In genomic region chr15:100732580-100732979, GRCm38 (mm10) we compare ENCODE assay signal across 11 mouse cellular contexts. TPM values are rescaled to one million over a fixed set of nuclear protein-coding genes. Genes with fewer than 3 reads are reported as not detected.
A peak's percentile ranks its signal among the peaks of the same experiment; 100 is the strongest.
DNase-seq lines count a peak whose midpoint lies in the region; ATAC-seq and TF ChIP-seq lines count a peak whose summit lies in the region.
"Had no signal": no experiment of that assay in that cellular context is flagged by ENCODE, and none has a peak within 500 bp of the region (broad histone marks: within the 10 kb centered on the region; RNA-seq: fewer than 3 reads in every experiment).

No protein-coding gene starts in this region.

- peaks cover 40% of the 10 kb centered on the region for H3K27me3 ChIP-seq in lung, embryonic 16.5 days (ENCODE audit: control insufficient read depth, insufficient read depth, low read depth, low read length)

- no peak for TF ChIP-seq CTCF in layer of hippocampus, adult 2 months (conservative IDR thresholded peaks at IDR 0.05)

- no peaks in the 10 kb centered on the region for H3K9me3 ChIP-seq in lung, embryonic 16.5 days (ENCODE audit: control insufficient read depth, low read length)
- H3K9me3 ChIP-seq: embryonic facial prominence, embryonic 12.5 days; midbrain, embryonic 12.5 days had no signal

- no peak overlapping the region for H3K4me2 ChIP-seq in lung, embryonic 16.5 days (ENCODE audit: low read depth, low read length)
- H3K4me2 ChIP-seq: embryonic facial prominence, embryonic 12.5 days; midbrain, embryonic 12.5 days had no signal

- WGBS in lung, embryonic 16.5 days: 16% methylated on average over 5 of the region's 5 CpGs

- no peak overlapping the region for H3K4me3 ChIP-seq in lung, embryonic 16.5 days (ENCODE audit: low read length)
- no peak overlapping the region for H3K4me3 ChIP-seq in layer of hippocampus, adult 2 months
- H3K4me3 ChIP-seq: embryonic facial prominence, embryonic 12.5 days; left cerebral cortex, adult 2 months; midbrain, embryonic 12.5 days had no signal

- no peak for DNase-seq in lung, postnatal 10 days
- peak; percentile 66 for DNase-seq in brain, adult 2 months (ENCODE audit: low read depth, low spot score)
- DNase-seq in lung, postnatal 25 days (ENCODE audit: low spot score): peak; percentile 56
- DNase-seq in thymus, postnatal 0 days (ENCODE audit: low spot score): peak; percentile 77
- no peak for DNase-seq in cerebellum, postnatal 14 days
- no peak for DNase-seq in layer of hippocampus, adult 2 months (ENCODE audit: low spot score in 2 of 2)
- no peak for DNase-seq in right cerebral cortex, postnatal 14 days

- no peak overlapping the region for H3K9ac ChIP-seq in lung, embryonic 16.5 days (ENCODE audit: low read length)
- H3K9ac ChIP-seq: embryonic facial prominence, embryonic 12.5 days; midbrain, embryonic 12.5 days had no signal

- 0 out of 2 replicates have a peak, but pooled peaks have one; percentile 28 for ATAC-seq in lung, embryonic 16.5 days (ENCODE audit: low read depth)

- peaks cover 7% of the 10 kb centered on the region; the same call in 1 of the 2 replicates for H3K4me1 ChIP-seq in lung, embryonic 16.5 days (replicated peaks; ENCODE audit: control insufficient read depth, insufficient read depth, low read length)

- H3K27ac ChIP-seq in lung, embryonic 16.5 days (ENCODE audit: low read length): no peak overlapping the region
- H3K27ac ChIP-seq in layer of hippocampus, adult 2 months: no peak overlapping the region
- H3K27ac ChIP-seq: embryonic facial prominence, embryonic 12.5 days; left cerebral cortex, adult 2 months; midbrain, embryonic 12.5 days had no signal

- no peaks in the 10 kb centered on the region for H3K36me3 ChIP-seq in lung, embryonic 16.5 days (ENCODE audit: control insufficient read depth, insufficient read depth, low read length)
- H3K36me3 ChIP-seq: embryonic facial prominence, embryonic 12.5 days; midbrain, embryonic 12.5 days had no signal

RNA-seq across cellular contexts. Expression of gene Galnt6, which starts 3.4 kb away (rescaled TPM):
- 0.67 and 1.3 TPM in 2 replicates for polyA plus RNA-seq in lung, embryonic 16.5 days (2015; fragmentation: Nextera tagmentation; extraction: Ambion mirVana)
- polyA plus RNA-seq in thymus, postnatal 0 days (2015; fragmentation: Nextera tagmentation; extraction: Ambion mirVana): 16.6 and 16.9 TPM in 2 replicates
- total RNA-seq in layer of hippocampus, adult 2 months (2021): 1 to 10 TPM; 5.6 to 7.0 TPM

RNA-seq across cellular contexts. Expression of gene Slc4a8, which starts 29.0 kb away (rescaled TPM):
- polyA plus RNA-seq in lung, embryonic 16.5 days (2015; fragmentation: Nextera tagmentation; extraction: Ambion mirVana): 2.5 and 4.2 TPM in 2 replicates
- 2.1 and 2.7 TPM in 2 replicates for polyA plus RNA-seq in thymus, postnatal 0 days (2015; fragmentation: Nextera tagmentation; extraction: Ambion mirVana)
- total RNA-seq in layer of hippocampus, adult 2 months (2021): 10 to 100 TPM; 77.4 to 94.2 TPM

RNA-seq across cellular contexts. Expression of gene Cela1, which starts 44.9 kb away (rescaled TPM):
- 4.2 and 9.6 TPM in 2 replicates for polyA plus RNA-seq in lung, embryonic 16.5 days (2015; fragmentation: Nextera tagmentation; extraction: Ambion mirVana)
- polyA plus RNA-seq in thymus, postnatal 0 days (2015; fragmentation: Nextera tagmentation; extraction: Ambion mirVana): 6.2 and 13.1 TPM in 2 replicates
- 1 to 10 TPM; 1.3 TPM for total RNA-seq in layer of hippocampus, adult 2 months (2021)

Comparison
In these comparisons a context has a peak if more than half of its experiments do, and no peak if none do; other contexts are left out.
1. DNase-seq: peak in brain, adult 2 months (single experiment), lung, postnatal 25 days (single experiment) and thymus, postnatal 0 days (single experiment); none in lung, postnatal 10 days (single experiment), cerebellum, postnatal 14 days (0 of 2), layer of hippocampus, adult 2 months (0 of 2) and right cerebral cortex, postnatal 14 days (single experiment).